Mouse (Mus musculus) testis, adult 2 months (tissue): ENCODE measurements around the gene Smarcc1. TPM values are rescaled to one million over a fixed set of nuclear protein-coding genes. Genes with fewer than 3 reads are reported as not detected.
"Not testable (repeated sequence)": the region's sequence is repeated elsewhere in the genome, so short reads cannot be mapped to it uniquely, and the experiment has no call there.

Source experiments
- H3K27ac ChIP-seq: fragments of 200-500 bp; 2 replicates; pipeline ENCODE4 v1.5.1; 2012; ENCODE audit warnings: low read depth, low read length; ENCODE audit not compliant: control insufficient read depth, insufficient read depth
- H3K27me3 ChIP-seq: fragments of 200-500 bp; 2 replicates; pipeline ENCODE4 v1.6.1; 2012; ENCODE audit warnings: mild to moderate bottlenecking, low read length, moderate library complexity; ENCODE audit not compliant: control insufficient read depth, insufficient read depth
- H3K36me3 ChIP-seq: fragments of 200-500 bp; 2 replicates; pipeline ENCODE4 v1.6.1; 2012; ENCODE audit warnings: mild to moderate bottlenecking, low read length; ENCODE audit not compliant: control insufficient read depth, insufficient read depth
- H3K4me1 ChIP-seq: fragments of 200-500 bp; 2 replicates; pipeline ENCODE4 v1.6.1; 2012; ENCODE audit warnings: low read length; ENCODE audit not compliant: control insufficient read depth, insufficient read depth
- H3K4me3 ChIP-seq: fragments of 200-500 bp; 2 replicates; pipeline ENCODE4 v1.5.1; 2012; ENCODE audit warnings: low read depth, mild to moderate bottlenecking, low read length, moderate library complexity, mixed read lengths; ENCODE audit not compliant: control insufficient read depth
- CTCF ChIP-seq: fragments of 200-500 bp; IDR thresholded peaks from 2 replicates; pipeline ENCODE4 v1.5.1; 2012; ENCODE audit warnings: low read depth, mild to moderate bottlenecking, inconsistent platforms, low read length, moderate library complexity; ENCODE audit not compliant: control insufficient read depth, insufficient read depth, insufficient replicate concordance
- POLR2A ChIP-seq: fragments of 200-500 bp; IDR thresholded peaks from 2 replicates; pipeline ENCODE4 v1.6.1; 2012; ENCODE audit warnings: low read depth, mild to moderate bottlenecking, inconsistent platforms, low read length, moderate library complexity; ENCODE audit not compliant: control insufficient read depth
- polyA plus RNA-seq: library from polyadenylated mRNA; depleted of rRNA; stranded (reverse); fragments of >200 nt; gene quantifications from 2 replicates; pipeline ENCODE4 v1.2.3, GENCODE M21; 2012; rRNA removed

Gene Smarcc1
- 13.6 and 14.8 TPM in 2 replicates for polyA plus RNA-seq

DNA sequence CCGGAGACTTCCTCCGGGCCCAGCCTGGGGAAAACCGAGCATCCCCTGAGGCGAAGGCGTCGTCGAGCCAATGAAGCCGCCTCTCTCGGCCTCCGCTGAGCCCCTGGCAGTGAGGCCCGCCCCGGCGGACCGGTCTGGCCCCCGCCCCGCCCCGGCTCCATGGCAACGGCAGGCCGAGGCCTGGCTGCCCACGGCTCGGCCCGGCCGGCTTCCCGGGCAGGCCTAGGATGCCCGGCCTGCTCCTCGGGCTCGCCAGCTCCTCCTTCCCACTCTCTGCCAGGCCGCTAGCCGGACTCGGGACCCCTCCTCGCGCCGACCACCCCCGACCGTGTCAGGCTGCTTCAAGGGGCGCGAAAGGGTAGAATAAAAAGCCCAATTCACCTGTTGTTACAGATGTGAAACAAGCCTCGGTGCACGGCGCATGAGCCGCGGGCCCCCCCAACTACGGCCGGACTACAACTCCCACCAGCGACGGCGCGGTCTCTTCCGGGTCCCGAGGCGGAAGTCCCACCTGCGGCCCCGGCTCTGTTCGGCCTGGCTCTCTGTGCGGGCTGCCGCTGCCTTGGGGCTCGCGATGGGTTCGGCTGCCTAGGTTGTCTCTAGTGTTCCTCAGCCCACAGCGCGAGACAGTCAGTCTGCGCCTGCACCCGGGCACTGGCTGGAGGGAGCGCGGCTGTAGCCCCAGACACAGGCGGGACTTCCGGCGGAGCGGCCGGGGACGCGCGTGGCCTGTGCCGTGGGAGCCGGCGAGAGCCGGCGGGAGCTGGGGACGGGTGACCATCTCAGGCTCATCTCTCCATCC lies at the start of gene Smarcc1:
TSS of gene Smarcc1 (plus strand) at position 732 of the 802 bp plus-strand sequence.
- peak within 1 kb of the TSS; percentile 100 for H3K4me3 ChIP-seq
- H3K4me1 ChIP-seq: peaks cover 9% of the 10 kb centered on the region
- TF ChIP-seq POLR2A: peak; percentile 70
- TF ChIP-seq CTCF: no peak
- H3K27me3 ChIP-seq: no peaks in the 10 kb centered on the region
- H3K36me3 ChIP-seq: 0 out of 2 replicates have a peak, but pooled peaks cover 1% of the 10 kb centered on the region
- H3K27ac ChIP-seq: peak within 1 kb of the TSS; percentile 93

DNA sequence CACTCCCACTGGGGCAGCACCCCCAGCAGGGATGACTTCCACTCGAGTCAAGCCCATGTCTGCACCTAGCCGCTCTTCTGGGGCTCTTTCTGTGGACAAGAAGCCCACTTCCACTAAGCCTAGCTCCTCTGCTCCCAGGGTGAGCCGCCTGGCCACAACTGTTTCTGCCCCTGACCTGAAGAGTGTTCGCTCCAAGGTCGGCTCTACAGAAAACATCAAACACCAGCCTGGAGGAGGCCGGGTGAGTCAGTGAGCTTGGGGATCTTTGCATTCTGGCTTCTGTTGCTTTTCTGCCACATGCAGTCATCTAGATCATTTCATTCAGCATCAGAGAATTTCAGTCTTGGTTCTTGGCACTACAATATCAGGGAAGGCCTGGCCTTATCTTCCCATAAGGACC lies 48.8 kb upstream of the Smarcc1 start:
- Histone ChIP-seq H3K27me3 (no peaks in the 10 kb centered on the region), H3K4me1 (no peaks in the 10 kb centered on the region), H3K36me3 (peaks cover 3% of the 10 kb centered on the region), H3K4me3 (no peak overlapping the region), H3K27ac (no peak overlapping the region)
- TF ChIP-seq CTCF (no peak), POLR2A (no peak)

DNA sequence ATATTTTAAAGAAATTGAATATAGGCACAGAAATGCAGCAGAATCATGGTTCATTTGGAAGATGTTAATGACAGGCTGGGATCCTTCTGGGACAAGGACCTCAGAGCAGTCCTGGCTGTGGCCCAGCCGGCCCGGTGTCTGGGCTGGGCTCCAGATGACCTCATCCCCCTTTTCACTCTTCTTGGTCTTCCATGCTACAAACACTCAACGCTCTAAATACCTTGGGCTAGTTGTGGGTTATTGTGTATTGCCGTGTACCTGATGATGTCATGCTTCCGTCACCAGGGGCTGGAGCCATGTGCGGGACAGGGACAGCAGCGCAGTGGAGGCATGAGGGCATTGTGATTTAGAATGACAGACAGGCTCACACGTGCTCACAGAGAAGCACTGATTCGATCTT lies 47.1 kb upstream of the Smarcc1 start:
- H3K27me3 ChIP-seq: no peaks in the 10 kb centered on the region
- peaks cover 3% of the 10 kb centered on the region for H3K36me3 ChIP-seq
- no peak for TF ChIP-seq CTCF
- TF ChIP-seq POLR2A: no peak
- no peak overlapping the region for H3K4me3 ChIP-seq
- H3K4me1 ChIP-seq: no peaks in the 10 kb centered on the region
- H3K27ac ChIP-seq: no peak overlapping the region

GRCm38 (mm10) chr9:110071011-110071410 lies 46.5 kb upstream of the Smarcc1 start:
- Histone ChIP-seq H3K4me3 (no peak overlapping the region), H3K27me3 (no peaks in the 10 kb centered on the region), H3K27ac (no peak overlapping the region), H3K4me1 (no peaks in the 10 kb centered on the region), H3K36me3 (peaks cover 3% of the 10 kb centered on the region)
- TF ChIP-seq POLR2A (no peak), CTCF (no peak)

DNA sequence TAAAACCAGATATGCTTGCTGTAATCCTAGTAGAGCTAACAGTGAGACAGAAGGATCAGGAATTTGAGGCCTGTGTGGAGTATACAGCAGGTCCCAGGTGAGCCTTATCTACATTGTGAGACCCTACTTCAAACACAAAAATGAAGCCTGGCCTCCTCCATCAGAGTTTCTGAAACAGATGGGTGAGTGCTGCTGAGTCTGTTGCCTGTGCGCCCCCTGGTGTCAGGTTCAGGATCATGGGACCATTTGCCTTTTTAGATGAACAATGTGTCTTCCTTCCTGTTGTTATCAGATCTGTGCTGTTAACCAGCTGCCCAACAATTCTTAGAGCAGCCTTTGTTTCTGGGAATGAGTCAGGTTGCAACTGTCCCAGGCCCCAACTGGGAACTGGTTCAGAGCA lies 45.7 kb upstream of the Smarcc1 start:
- Histone ChIP-seq H3K27ac (no peak overlapping the region), H3K36me3 (peaks cover 3% of the 10 kb centered on the region), H3K4me3 (no peak overlapping the region), H3K4me1 (no peaks in the 10 kb centered on the region), H3K27me3 (no peaks in the 10 kb centered on the region)
- TF ChIP-seq CTCF: peak; percentile 69; the same call in 1 of the 2 replicates
- no peak for TF ChIP-seq POLR2A

- H3K4me3 ChIP-seq, H3K27ac ChIP-seq, H3K4me1 ChIP-seq, H3K27me3 ChIP-seq, H3K36me3 ChIP-seq: not testable (repeated sequence)
Observed at GRCm38 (mm10) chr9:110076468-110076867, 41.0 kb upstream of the Smarcc1 start.

- H3K36me3 ChIP-seq: no peaks in the 10 kb centered on the region; the same call in 1 of the 2 replicates
Observed at GRCm38 (mm10) chr9:110081066-110081465, 36.4 kb upstream of the Smarcc1 start.

More at GRCm38 (mm10) chr9:110081066-110081465, 36.4 kb upstream of the Smarcc1 start:
- H3K27ac ChIP-seq: no peak overlapping the region
- TF ChIP-seq CTCF (no peak), POLR2A (no peak)
- H3K4me3 ChIP-seq: no peak overlapping the region
- H3K4me1 ChIP-seq: peaks cover 2% of the 10 kb centered on the region; the same call in 1 of the 2 replicates
- H3K27me3 ChIP-seq: no peaks in the 10 kb centered on the region
